Mouse (Mus musculus): Measurements from ENCODE around the gene Col6a3.

DNA sequence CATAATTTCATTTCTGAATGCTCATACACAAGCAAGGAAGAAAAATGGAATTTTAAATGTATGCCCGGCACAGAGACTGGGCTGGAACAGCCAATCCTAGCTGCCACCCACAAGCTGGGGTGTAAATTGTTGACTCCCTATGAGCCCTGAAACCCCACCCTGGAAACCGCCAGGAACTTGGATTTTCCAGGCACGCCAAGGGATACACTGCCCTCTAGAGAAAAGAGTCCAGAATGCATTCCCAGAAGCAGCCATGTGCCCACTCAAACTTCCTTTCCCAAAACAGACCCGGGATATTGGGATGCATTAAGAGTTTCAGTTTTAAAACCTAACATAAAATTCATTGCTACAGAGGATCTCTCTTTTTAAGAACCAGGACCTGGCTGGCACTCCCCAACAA lies 3.5 kb downstream of the Col6a3 start:
- TF ChIP-seq CTCF (IDR thresholded peaks at IDR 0.05; ENCODE audit: insufficient read depth, low read length) (peak; percentile 47; the same call in 1 of the 2 replicates), POLR2A (IDR thresholded peaks at IDR 0.05; ENCODE audit: borderline replicate concordance, extremely low read depth, low read depth, low read length) (no peak)

Measured in lung, adult 2 months (tissue).